Mouse (Mus musculus) frontal cortex, postnatal 10 days (tissue): ENCODE measurements around the gene Plekhg5.

Experiments
- DNase-seq, 2 experiments: peaks; one replicate each; pipeline ENCODE4 v3.0.0; 2022; ENCODE audit warnings: low spot score in 2 of 2, mixed read lengths in 1 of 2

Gene Plekhg5

DNA sequence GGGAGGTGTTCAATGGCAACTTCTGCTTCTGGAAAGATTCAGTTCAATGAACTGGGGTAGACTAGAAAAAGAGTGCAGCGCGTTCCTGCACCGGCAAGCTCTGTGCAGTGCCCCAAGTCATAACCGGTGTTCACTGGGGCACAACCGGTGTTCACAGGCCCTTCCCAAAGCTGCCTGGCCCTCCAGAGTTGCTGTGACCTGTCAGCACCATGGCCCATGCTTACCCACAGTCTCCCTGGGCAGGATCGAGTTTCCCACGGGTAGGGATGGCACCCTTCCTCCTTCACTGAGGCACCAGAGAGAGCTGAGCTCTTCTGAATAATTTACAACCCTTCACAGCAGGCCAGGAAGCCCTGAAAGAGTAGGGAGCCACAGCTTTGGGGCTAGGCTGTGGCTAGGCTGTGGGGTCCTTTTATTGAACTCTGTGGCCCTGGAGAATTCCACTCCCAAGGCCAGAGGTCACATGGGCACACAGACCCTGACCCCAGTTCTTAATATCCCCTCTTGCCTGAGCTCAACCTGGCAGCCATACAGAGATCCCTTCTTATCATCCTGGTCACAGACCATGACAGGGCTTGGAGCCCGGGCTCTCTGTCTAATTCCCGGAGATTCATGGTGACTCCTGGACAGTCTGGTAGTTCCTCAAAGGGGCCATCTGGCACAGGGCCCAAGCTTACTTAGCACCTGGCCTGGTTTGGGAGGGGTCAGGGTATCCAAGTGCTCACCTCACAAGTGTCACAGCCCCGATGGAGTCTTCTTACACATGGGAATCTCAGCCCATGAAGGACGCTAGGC lies 73.9 kb downstream of the Plekhg5 start:
- DNase-seq = no peak

DNA sequence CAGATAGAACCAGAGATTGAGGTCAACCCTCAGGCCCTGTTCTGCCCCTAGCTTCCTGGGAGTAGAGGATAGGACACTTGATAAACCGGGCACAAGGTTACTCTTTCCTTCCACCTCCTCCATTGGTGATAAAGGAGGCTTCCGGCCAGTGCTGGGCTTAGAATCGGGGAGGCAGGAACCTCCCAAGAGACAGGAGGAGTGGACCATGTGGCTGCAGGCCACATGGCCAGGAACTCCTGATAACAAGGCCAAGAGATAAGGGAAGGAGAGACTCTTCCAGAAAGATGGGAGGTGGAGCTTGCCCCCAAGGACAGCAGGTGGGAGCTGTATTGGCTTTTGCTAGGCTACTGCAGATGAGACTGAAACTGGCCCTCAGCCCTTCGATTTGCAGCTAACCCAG lies 78.2 kb downstream of the Plekhg5 start:
- no peak for DNase-seq

DNA sequence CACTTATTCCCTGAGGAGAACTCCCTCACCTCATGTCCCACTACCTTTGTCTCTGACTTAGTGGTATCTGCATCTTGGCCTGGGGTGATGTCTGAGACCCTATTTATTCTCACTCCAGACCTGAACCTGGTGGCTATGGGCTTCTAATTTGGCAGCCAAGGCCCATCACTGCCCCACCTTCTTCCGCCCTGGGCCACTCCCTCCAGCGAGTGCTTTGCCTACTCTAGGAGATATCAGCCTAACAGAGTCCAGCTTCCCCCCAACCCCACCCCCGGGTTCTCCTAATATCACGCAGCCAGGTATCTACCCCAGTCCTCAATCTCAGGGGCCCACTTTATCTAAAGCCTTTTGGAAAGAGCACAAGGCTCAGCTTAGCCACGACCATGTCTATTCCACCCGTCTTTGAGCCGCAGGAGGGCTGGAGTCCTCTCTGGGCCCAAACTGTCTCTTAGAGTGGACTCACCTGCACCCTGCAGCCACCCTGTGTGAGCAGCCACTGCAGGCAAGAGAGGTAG lies 79.2 kb downstream of the Plekhg5 start:
- no peak for DNase-seq

DNA sequence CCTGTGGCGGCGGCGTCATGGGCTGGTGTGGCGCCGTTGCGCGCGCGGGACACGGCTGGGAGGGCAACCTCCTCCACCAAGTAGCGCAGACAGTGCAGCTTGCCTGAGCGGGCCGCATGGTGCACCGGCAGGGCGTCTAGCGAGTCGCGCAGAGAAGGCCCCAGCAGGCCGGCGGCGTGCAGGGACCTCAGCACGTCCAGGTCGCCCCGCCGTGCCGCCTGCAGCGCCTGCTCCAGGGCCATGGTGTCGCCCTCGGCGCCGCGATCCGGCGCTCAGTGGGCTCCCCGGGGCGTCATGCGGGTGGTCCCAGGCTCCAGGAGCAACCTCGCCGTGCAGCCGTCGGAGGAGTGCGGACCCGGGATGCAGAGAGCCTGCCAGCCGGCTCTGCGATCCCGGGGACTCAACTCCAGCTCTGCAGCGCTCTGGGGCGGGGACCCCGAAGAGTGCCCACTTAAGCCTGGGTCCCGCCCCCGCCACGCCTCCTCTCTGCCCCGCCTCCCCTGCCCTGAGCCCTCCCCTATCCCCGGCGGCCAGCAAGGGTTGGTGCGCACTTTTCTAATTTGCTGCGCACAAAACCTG lies 79.8 kb downstream of the Plekhg5 start, which contains the start of gene Espn:
Espn (minus strand) TSS at position 406 of the 579 bp plus-strand sequence.
- DNase-seq = no peak

DNA sequence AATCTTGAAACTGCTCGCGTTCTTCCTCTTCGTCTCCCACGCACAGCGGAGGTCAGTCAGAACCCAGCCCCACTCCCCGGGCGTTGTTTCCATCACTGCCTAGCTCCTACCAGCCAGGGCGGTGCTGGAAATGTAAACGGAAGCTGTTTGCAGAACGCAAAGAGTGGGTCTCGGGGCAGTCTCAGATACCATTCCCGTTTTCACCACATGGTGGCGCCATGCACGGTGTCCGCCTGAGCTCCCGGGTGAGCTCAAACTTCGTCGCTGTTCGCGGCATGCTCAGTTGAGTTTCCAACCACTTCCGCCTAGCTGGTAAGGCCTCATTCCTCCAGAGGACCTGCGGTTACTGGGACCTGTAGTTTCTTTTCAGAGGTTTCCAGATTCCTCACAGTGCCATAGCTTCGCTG lies 81.5 kb downstream of the Plekhg5 start:
- peak in 1 of 2 experiments; percentile 64 for DNase-seq

DNA sequence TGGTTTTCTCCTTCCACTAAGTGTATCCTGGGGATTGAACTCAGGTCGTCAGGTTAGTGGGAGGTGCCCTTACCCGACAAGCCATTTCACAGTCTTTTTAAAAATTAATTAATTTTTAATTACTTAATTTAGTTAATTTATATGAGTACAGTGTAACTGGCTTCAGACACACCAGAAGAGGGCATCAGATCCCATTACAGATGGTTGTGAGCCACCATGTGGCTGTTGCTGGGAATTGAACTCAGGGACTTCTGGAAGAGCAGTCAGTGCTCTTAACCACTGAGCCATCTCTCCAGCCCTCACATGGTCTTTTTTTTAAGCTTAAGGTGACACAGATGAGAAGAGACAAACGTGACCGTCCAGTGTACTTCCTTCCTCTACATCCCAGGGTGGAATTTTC lies 82.7 kb downstream of the Plekhg5 start:
- no peak for DNase-seq

DNA sequence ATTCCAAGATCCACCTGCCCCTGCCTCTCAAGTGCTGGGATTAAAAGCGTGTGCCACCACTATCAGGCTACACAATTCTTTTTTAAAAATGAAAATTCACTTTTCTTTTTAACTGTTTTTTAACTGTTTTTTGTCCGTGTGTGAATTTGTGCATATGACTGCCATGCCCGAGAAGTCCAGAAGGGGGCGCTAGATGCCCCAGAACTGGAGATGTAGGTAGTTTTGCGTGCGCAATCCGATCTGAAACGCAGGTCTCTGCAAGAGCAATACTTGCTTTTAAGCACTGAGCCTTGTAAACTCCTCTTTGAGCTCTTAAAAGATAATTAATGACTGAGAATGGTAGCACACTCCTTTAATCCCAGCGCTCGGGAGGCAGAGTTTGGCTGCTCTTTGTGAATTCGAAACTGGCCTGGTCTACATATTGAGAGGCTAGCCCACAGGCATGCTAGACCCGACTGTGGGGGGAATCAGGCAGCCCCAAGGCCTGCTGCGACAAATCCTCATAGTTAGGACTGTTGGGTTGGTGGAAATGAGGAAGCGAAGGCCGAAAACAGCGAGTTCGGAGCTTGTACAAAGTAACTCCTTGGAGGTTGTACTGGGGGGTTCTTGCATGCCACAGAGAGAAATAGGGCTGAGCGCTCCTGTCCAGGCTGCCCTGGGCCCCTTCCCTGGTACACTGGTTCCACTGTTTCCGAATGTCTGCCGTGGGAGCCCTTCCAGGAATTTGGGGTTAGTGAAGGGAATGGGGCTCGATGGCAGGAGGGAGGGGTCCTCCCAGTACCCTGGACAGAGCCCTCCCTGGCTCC lies 85.7 kb downstream of the Plekhg5 start:
- DNase-seq = no peak

DNA sequence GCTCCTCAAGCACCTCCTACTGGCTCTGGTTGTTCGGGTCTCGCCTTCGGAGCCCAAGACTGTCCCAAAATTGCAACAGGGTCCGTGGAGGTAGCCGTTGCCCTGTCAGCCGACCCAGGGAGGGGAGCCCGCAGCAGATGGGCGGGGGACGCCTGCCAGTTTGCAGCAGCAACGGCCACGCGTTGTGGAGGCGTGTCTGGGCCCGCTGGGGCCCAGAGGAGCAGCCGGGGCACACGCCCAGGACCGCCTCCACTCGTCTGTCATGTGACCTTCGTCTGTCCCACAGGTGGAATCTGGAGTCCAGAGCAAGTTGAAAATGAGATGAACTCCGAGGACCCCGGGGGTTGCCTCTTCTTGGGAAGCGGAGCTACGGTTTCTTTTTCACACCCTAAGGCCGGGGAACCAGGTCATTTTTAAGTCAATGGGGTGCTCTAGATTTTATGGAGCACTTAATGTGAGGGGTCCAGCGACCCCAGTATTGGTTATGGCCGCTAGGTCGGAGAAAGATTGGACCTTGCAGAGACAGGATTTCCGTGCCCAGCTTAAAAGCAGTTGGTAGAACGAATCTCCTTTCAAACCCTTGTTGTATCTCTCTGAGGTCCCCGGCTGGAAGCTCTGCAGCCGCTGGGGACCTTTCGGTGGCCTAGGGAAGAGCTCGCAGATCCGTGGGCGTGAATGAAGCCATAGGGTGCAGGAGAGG lies 86.4 kb downstream of the Plekhg5 start, which contains the start of gene Hes2:
Hes2 (plus strand) TSS at position 283 of the 700 bp plus-strand sequence.
- no peak for DNase-seq

DNA sequence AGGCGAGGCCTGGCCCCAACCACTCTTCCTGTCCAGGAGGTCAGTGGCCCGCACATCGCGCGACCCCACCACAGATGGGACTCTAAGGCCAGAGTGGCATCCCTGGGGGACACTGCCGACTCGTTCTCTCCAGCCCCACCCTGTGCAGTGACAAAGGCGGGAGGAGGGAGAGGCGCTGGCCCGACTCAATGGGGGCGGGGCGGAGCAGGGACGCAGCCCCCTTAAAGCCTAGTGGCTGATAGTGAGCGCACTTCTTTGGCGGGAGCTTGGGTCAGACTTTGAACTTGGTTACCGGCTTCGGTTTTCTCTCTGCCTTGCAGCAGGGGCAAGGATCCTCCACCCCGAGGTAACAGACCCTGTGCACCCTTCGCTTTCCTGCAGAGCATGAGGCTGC lies 87.0 kb downstream of the Plekhg5 start:
- DNase-seq = no peak

DNA sequence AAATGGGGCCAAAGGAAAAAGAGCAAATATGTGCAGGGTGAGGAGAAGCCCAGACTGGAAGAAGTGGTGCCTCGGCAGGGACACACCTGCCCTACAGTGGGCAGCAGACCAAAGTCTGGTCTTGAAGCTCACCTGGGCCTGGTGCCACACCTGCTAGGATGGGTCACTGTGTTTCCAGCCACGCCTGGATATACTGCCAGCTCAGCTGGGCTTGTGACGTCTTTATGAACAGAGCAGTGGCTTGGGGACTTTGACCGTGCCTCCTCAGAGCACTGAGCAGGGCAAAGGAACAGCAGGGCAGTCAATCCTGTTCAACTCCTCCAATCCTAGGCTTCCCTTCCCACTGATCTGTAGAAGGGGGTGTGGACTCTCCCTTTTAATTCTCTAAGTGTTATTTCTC lies 88.5 kb downstream of the Plekhg5 start:
- no peak for DNase-seq

DNA sequence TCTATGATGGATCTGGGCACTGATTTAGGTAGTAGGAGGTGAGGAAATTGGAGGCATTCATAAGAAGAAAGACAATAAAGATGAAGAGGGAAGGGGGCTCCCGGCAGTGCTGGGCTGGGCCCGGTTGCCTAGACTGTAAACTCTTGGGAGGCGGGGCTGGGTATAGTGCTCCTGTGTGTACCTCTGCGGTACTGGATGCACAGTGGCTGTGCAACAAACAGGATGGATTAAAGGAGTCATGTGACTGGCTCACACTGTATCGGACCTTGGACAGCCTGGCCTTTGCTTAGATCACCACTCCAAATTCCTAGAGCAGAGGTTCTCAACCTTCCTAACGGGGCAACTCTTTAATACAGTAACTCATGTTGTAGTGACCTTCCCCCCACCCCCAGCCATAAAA lies 89.3 kb downstream of the Plekhg5 start:
- DNase-seq = no peak

DNA sequence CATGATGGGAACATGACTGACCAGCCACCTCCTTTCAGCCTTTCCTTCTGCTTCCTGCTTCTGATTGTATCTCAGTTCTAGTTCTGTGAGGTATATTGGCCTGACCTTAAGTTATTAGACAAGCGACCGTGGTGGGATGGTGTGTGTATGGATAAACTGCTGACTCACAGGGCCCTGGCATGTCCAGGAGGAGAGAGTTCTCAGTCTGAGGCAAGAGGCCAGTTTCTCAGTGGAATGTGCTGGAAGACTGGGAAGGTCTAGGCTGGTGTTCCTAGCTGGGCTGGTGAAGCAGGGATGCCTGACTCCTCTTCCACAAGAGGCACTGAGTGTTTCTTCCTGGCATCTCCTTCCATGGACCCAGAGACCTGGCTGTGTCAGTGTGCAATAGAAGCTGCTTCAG lies 90.5 kb downstream of the Plekhg5 start:
- DNase-seq = no peak
